Comparison of ENCODE assay signal across 11 mouse cellular contexts in genomic region chr17:8507654-8508053, GRCm38 (mm10). TPM values are rescaled to one million over a fixed set of nuclear protein-coding genes. Genes with fewer than 3 reads are reported as not detected.
DNase-seq lines count a peak whose midpoint lies in the region; ATAC-seq and TF ChIP-seq lines count a peak whose summit lies in the region.
"Had no signal": no experiment of that assay in that cellular context is flagged by ENCODE, and none has a peak within 500 bp of the region (broad histone marks: within the 10 kb centered on the region; RNA-seq: fewer than 3 reads in every experiment).

No protein-coding gene starts in this region.

- no peak for TF ChIP-seq EP300 in heart, postnatal 0 days (IDR thresholded peaks at IDR 0.05; ENCODE audit: low read depth)

- no peaks in the 10 kb centered on the region for H3K36me3 ChIP-seq in heart, postnatal 0 days (replicated peaks; ENCODE audit: control insufficient read depth, insufficient read depth, low read length)
- H3K36me3 ChIP-seq in embryonic facial prominence, embryonic 10.5 days (replicated peaks), result no peaks in the 10 kb centered on the region
- no peaks in the 10 kb centered on the region for H3K36me3 ChIP-seq in hindbrain, embryonic 12.5 days

- no peak for TF ChIP-seq CTCF in heart, postnatal 0 days (IDR thresholded peaks at IDR 0.05; ENCODE audit: low read depth)

- H3K4me3 ChIP-seq in heart, postnatal 0 days (ENCODE audit: low read depth, low read length), result no peak overlapping the region
- H3K4me3 ChIP-seq in embryonic facial prominence, embryonic 10.5 days, result peak overlapping the region; percentile 53
- 0 out of 2 replicates have a peak overlapping the region, but pooled peaks have one; percentile 24 for H3K4me3 ChIP-seq in hindbrain, embryonic 12.5 days

- H3K9me3 ChIP-seq in heart, postnatal 0 days (replicated peaks; ENCODE audit: control insufficient read depth, low read length), result no peaks in the 10 kb centered on the region
- no peaks in the 10 kb centered on the region for H3K9me3 ChIP-seq in embryonic facial prominence, embryonic 10.5 days
- H3K9me3 ChIP-seq in hindbrain, embryonic 12.5 days (replicated peaks), result no peaks in the 10 kb centered on the region

- 13% methylated on average over 3 of the region's 3 CpGs for WGBS in heart, postnatal 0 days
- WGBS in embryonic facial prominence, embryonic 10.5 days, result 3% methylated on average over 3 of the region's 3 CpGs
- WGBS in hindbrain, embryonic 12.5 days, result 1% methylated on average over 3 of the region's 3 CpGs

- DNase-seq in heart, postnatal 0 days (ENCODE audit: low spot score), result no peak
- no peak for DNase-seq in heart, adult 11 months
- DNase-seq in embryonic facial prominence, embryonic 10.5 days (ENCODE audit: low spot score), result peak; percentile 12
- peak; percentile 25 for DNase-seq in neural tube, embryonic 10.5 days (ENCODE audit: extremely low spot score, low spot score)
- no peak for DNase-seq in layer of hippocampus, adult 9-11 months
- no peak for DNase-seq in adrenal gland, postnatal 36 days
- DNase-seq in kidney, adult 18-20 months, result no peak

- peaks cover 23% of the 10 kb centered on the region for H3K4me1 ChIP-seq in heart, postnatal 0 days (ENCODE audit: control insufficient read depth, insufficient read depth)
- peaks cover 36% of the 10 kb centered on the region for H3K4me1 ChIP-seq in embryonic facial prominence, embryonic 10.5 days
- peaks cover 33% of the 10 kb centered on the region for H3K4me1 ChIP-seq in hindbrain, embryonic 12.5 days

- H3K27ac ChIP-seq in heart, postnatal 0 days (ENCODE audit: low read depth), result no peak overlapping the region
- H3K27ac ChIP-seq in embryonic facial prominence, embryonic 10.5 days (replicated peaks), result peak overlapping the region; percentile 89; the same call in 1 of the 2 replicates
- H3K27ac ChIP-seq in hindbrain, embryonic 12.5 days, result peak overlapping the region; percentile 55; the same call in 1 of the 2 replicates

- H3K9ac ChIP-seq in heart, postnatal 0 days (replicated peaks; ENCODE audit: low read depth, low read length), result no peak overlapping the region; the same call in 1 of the 2 replicates
- 0 out of 2 replicates have a peak overlapping the region, but pooled peaks have one; percentile 38 for H3K9ac ChIP-seq in hindbrain, embryonic 12.5 days

- ATAC-seq in heart, postnatal 0 days (ENCODE audit: insufficient read depth, low read depth), result no peak
- no peak for ATAC-seq in hindbrain, embryonic 12.5 days (ENCODE audit: low FRiP score)

- H3K4me2 ChIP-seq in heart, postnatal 0 days (ENCODE audit: low read depth, low read length), result peak overlapping the region; percentile 62; the same call in 1 of the 2 replicates
- peak overlapping the region; percentile 48 for H3K4me2 ChIP-seq in hindbrain, embryonic 12.5 days (replicated peaks)

- no peaks in the 10 kb centered on the region for H3K27me3 ChIP-seq in heart, postnatal 0 days (ENCODE audit: control insufficient read depth, insufficient read depth, low read length)
- H3K27me3 ChIP-seq in embryonic facial prominence, embryonic 10.5 days (replicated peaks; ENCODE audit: low read depth, poor library complexity, severe bottlenecking), result peaks cover 20% of the 10 kb centered on the region
- H3K27me3 ChIP-seq in hindbrain, embryonic 12.5 days, result peaks cover 17% of the 10 kb centered on the region

RNA-seq across cellular contexts. Expression of gene Pde10a, which starts 17.5 kb away (rescaled TPM):
- 2.2 and 3.0 TPM in 2 replicates for total RNA-seq in heart, postnatal 0 days (2014; rRNA removed; ENCODE audit: low replicate concordance)
- polyA plus RNA-seq in heart, postnatal 0 days (2015; fragmentation: Nextera tagmentation; extraction: Ambion mirVana), result 1.3 and 1.5 TPM in 2 replicates
- polyA plus RNA-seq in embryonic facial prominence, embryonic 10.5 days (2016; fragmentation: Nextera tagmentation; extraction: Ambion mirVana), result 2.2 and 3.0 TPM in 2 replicates
- 12.4 and 13.9 TPM in 2 replicates for polyA plus RNA-seq in hindbrain, embryonic 12.5 days (2016; fragmentation: Nextera tagmentation; extraction: Ambion mirVana)
- 10 to 100 TPM; 20.6 to 62.1 TPM for total RNA-seq in adrenal gland, postnatal 36 days (2021)

RNA-seq across cellular contexts. Expression of gene Gm17087, which starts 59.1 kb away (rescaled TPM):
- not detected in 2 replicates for total RNA-seq in heart, postnatal 0 days (2014; rRNA removed; ENCODE audit: low replicate concordance)
- polyA plus RNA-seq in heart, postnatal 0 days (2015; fragmentation: Nextera tagmentation; extraction: Ambion mirVana), result not detected in 2 replicates
- polyA plus RNA-seq in embryonic facial prominence, embryonic 10.5 days (2016; fragmentation: Nextera tagmentation; extraction: Ambion mirVana), result not detected in 2 replicates
- polyA plus RNA-seq in hindbrain, embryonic 12.5 days (2016; fragmentation: Nextera tagmentation; extraction: Ambion mirVana), result not detected in 2 replicates
- not detected for total RNA-seq in adrenal gland, postnatal 36 days (2021)
- total RNA-seq: ES-E14; layer of hippocampus, postnatal 10 days had no signal
- polyA plus RNA-seq: small intestine, adult 2 months had no signal

Comparison
In these comparisons a context has a peak if more than half of its experiments do, and no peak if none do; other contexts are left out.
1. DNase-seq: peak in embryonic facial prominence, embryonic 10.5 days (single experiment) and neural tube, embryonic 10.5 days (single experiment); none in heart, postnatal 0 days (single experiment), heart, adult 11 months (single experiment), layer of hippocampus, adult 9-11 months (single experiment), adrenal gland, postnatal 36 days (0 of 2) and kidney, adult 18-20 months (single experiment).